ENCODE assay signal across 8 mouse cellular contexts in genomic region chr14:25567245-25567644, GRCm38 (mm10).
A peak's percentile ranks its signal among the peaks of the same experiment; 100 is the strongest.
DNase-seq lines count a peak whose midpoint lies in the region; ATAC-seq and TF ChIP-seq lines count a peak whose summit lies in the region.

No protein-coding gene starts in this region.

- peaks cover 6% of the 10 kb centered on the region for H3K36me3 ChIP-seq in spleen, adult 2 months (ENCODE audit: control insufficient read depth, insufficient read depth, low read length)

- ATAC-seq in cerebellum, adult (ENCODE audit: insufficient number of reproducible peaks, low FRiP score, low TSS enrichment): no peak
- peak; percentile 46 for ATAC-seq in inflammation-experienced regulatory T-cells, adult 6 months

- H3K27me3 ChIP-seq in spleen, adult 2 months (ENCODE audit: control insufficient read depth, insufficient read depth, low read length): no peaks in the 10 kb centered on the region

- peak; percentile 62 for TF ChIP-seq CTCF in cortical plate, adult 2 months (IDR thresholded peaks at IDR 0.05; ENCODE audit: extremely low read depth, insufficient read depth, low read length)
- TF ChIP-seq CTCF in spleen, adult 2 months (IDR thresholded peaks at IDR 0.05; ENCODE audit: extremely low read depth, insufficient read depth, insufficient read length, insufficient replicate concordance): peak; percentile 77; the same call in 1 of the 2 replicates

- no peak for TF ChIP-seq POLR2A in cortical plate, adult 2 months (IDR thresholded peaks at IDR 0.05; ENCODE audit: extremely low read depth, insufficient read depth, low read length)
- no peak for TF ChIP-seq POLR2A in spleen, adult 2 months (IDR thresholded peaks at IDR 0.05; ENCODE audit: low read depth, low read length)

- H3K27ac ChIP-seq in cortical plate, adult 2 months (ENCODE audit: insufficient read depth, low read length): no peak overlapping the region
- H3K27ac ChIP-seq in spleen, adult 2 months (ENCODE audit: insufficient read depth, low read length): no peak overlapping the region

- WGBS in spleen, adult 2 months: 71% methylated on average over 3 of the region's 3 CpGs

- DNase-seq in cerebellum, adult 11 months: peak; percentile 59
- DNase-seq in right cerebral cortex, adult 2 months (ENCODE audit: low spot score in 2 of 2): peak; percentile 71 to 78
- DNase-seq in right cerebral cortex, postnatal 36 days (ENCODE audit: low spot score in 2 of 2): no peak
- DNase-seq in lung, adult 18-20 months: peak; percentile 73 to 79
- DNase-seq in spleen, adult 2 months (ENCODE audit: low read depth in 1 of 2, low spot score in 2 of 2): peak; percentile 41 to 71

- no peak overlapping the region for H3K4me3 ChIP-seq in cortical plate, adult 2 months (ENCODE audit: insufficient read depth, low read length)
- no peak overlapping the region for H3K4me3 ChIP-seq in spleen, adult 2 months (ENCODE audit: extremely low read depth, insufficient read depth, insufficient read length)

- H3K4me1 ChIP-seq in cortical plate, adult 2 months (ENCODE audit: control insufficient read depth, insufficient read depth, low read length): peaks cover 2% of the 10 kb centered on the region
- no peaks in the 10 kb centered on the region; the same call in 1 of the 2 replicates for H3K4me1 ChIP-seq in spleen, adult 2 months (ENCODE audit: control insufficient read depth, insufficient read depth, insufficient read length)

Comparison
In these comparisons a context has a peak if more than half of its experiments do, and no peak if none do; other contexts are left out.
1. DNase-seq: peak in cerebellum, adult 11 months (single experiment), right cerebral cortex, adult 2 months (2 of 2), lung, adult 18-20 months (2 of 2) and spleen, adult 2 months (2 of 2); none in right cerebral cortex, postnatal 36 days (0 of 2).